Mouse (Mus musculus): ENCODE data around the gene Lgals2.

- no peak for TF ChIP-seq CTCF (IDR thresholded peaks at IDR 0.05; ENCODE audit: insufficient read depth, low read length)
- TF ChIP-seq POLR2A (IDR thresholded peaks at IDR 0.05; ENCODE audit: borderline replicate concordance, extremely low read depth, low read depth, low read length), result no peak
Observed at GRCm38 (mm10) chr15:78895741-78896140, 40.4 kb upstream of the Lgals2 start.

Data from lung, adult 2 months (tissue).